ENCODE assay signal across 8 mouse cellular contexts in the genomic region with DNA sequence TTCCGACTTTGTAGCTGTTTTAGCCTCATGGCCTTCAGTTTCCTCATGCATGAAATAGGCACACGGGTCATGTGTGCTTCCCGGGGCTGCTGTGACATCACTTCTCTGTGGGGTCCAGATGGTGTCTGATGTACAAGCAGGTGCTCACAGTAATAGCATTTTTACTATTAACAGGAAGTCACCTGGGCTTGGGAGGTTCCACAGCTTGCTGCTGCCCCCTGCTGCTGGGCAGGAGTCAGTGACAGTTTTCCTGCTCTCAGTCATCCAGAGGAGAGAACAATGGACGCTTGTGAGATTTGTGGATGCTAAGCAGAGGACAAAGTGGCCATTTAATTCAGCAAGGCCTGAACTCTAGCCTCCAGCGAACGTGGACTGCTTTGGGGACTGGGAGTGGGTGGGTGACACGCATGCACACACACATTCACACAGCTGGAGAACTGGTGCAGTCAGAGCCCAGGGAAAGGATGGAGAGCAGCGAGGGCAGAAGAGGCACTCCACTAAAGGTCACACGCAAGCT. TPM values are rescaled to one million over a fixed set of nuclear protein-coding genes. Genes with fewer than 3 reads are reported as not detected.
A peak's percentile ranks its signal among the peaks of the same experiment; 100 is the strongest.
DNase-seq lines count a peak whose midpoint lies in the region; ATAC-seq and TF ChIP-seq lines count a peak whose summit lies in the region.

No protein-coding gene starts in this region.

- H3K9ac ChIP-seq in kidney, embryonic 15.5 days = no peak overlapping the region
- H3K9ac ChIP-seq in limb, embryonic 13.5 days = 0 out of 2 replicates have a peak overlapping the region, but pooled peaks have one; percentile 5
- H3K9ac ChIP-seq in midbrain, postnatal 0 days (replicated peaks; ENCODE audit: low read length, poor library complexity, severe bottlenecking) = 0 out of 2 replicates have a peak overlapping the region, but pooled peaks have one; percentile 24

- 38% methylated on average over 9 of the region's 9 CpGs for WGBS in kidney, embryonic 15.5 days
- WGBS in limb, embryonic 13.5 days = 39% methylated on average over 9 of the region's 9 CpGs
- 36% methylated on average over 9 of the region's 9 CpGs for WGBS in midbrain, postnatal 0 days

- no peaks in the 10 kb centered on the region for H3K27me3 ChIP-seq in kidney, embryonic 15.5 days
- H3K27me3 ChIP-seq in limb, embryonic 13.5 days = no peaks in the 10 kb centered on the region
- H3K27me3 ChIP-seq in midbrain, postnatal 0 days (ENCODE audit: insufficient read depth, low read length) = no peaks in the 10 kb centered on the region

- peak; percentile 56 for ATAC-seq in common myeloid progenitor, adult 5-6 weeks (replicated peaks; ENCODE audit: low read depth, poor library complexity, severe bottlenecking)
- peak; percentile 52 for ATAC-seq in kidney, embryonic 15.5 days (replicated peaks; ENCODE audit: low FRiP score)
- ATAC-seq in limb, embryonic 13.5 days (ENCODE audit: low FRiP score, low read depth) = peak; percentile 60
- peak; percentile 79 for ATAC-seq in midbrain, postnatal 0 days (ENCODE audit: low FRiP score)

- peak; percentile 96 for TF ChIP-seq CTCF in midbrain, postnatal 0 days (IDR thresholded peaks at IDR 0.05)

- peaks cover 9% of the 10 kb centered on the region; the same call in 1 of the 2 replicates for H3K4me1 ChIP-seq in kidney, embryonic 15.5 days
- peaks cover 28% of the 10 kb centered on the region for H3K4me1 ChIP-seq in limb, embryonic 13.5 days
- no peaks in the 10 kb centered on the region for H3K4me1 ChIP-seq in midbrain, postnatal 0 days (ENCODE audit: insufficient read depth, low read length)

- H3K36me3 ChIP-seq in kidney, embryonic 15.5 days = peaks cover 50% of the 10 kb centered on the region
- peaks cover 48% of the 10 kb centered on the region for H3K36me3 ChIP-seq in limb, embryonic 13.5 days
- peaks cover 41% of the 10 kb centered on the region for H3K36me3 ChIP-seq in midbrain, postnatal 0 days (ENCODE audit: insufficient read depth, low read length)

- H3K9me3 ChIP-seq in kidney, embryonic 15.5 days (replicated peaks) = no peaks in the 10 kb centered on the region
- H3K9me3 ChIP-seq in limb, embryonic 13.5 days = no peaks in the 10 kb centered on the region
- no peaks in the 10 kb centered on the region for H3K9me3 ChIP-seq in midbrain, postnatal 0 days (ENCODE audit: low read length)

- DNase-seq in urinary bladder, postnatal 14 days (ENCODE audit: low spot score) = peak; percentile 58
- no peak for DNase-seq in urinary bladder, postnatal 10 days (ENCODE audit: low spot score)
- peak; percentile 38 for DNase-seq in gastrocnemius, postnatal 14 days
- DNase-seq in midbrain, postnatal 0 days (ENCODE audit: low spot score) = peak; percentile 77
- peak; percentile 82 to 85 for DNase-seq in spleen, postnatal 36 days (ENCODE audit: low spot score in 2 of 2)

- intact Hi-C loops in gastrocnemius, postnatal 14 days (cut with DNase I; ENCODE audit: low total_unique reads) = no loop called here

- no peak overlapping the region for H3K4me3 ChIP-seq in kidney, embryonic 15.5 days (replicated peaks)
- H3K4me3 ChIP-seq in limb, embryonic 13.5 days = no peak overlapping the region
- H3K4me3 ChIP-seq in midbrain, postnatal 0 days (ENCODE audit: low read depth, low read length) = no peak overlapping the region

- H3K27ac ChIP-seq in kidney, embryonic 15.5 days = peak overlapping the region; percentile 45; the same call in 1 of the 2 replicates
- H3K27ac ChIP-seq in limb, embryonic 13.5 days = peak overlapping the region; percentile 55
- peak overlapping the region; percentile 63; the same call in 1 of the 2 replicates for H3K27ac ChIP-seq in midbrain, postnatal 0 days (ENCODE audit: low read depth, low read length)

- no peak overlapping the region for H3K4me2 ChIP-seq in kidney, embryonic 15.5 days
- no peak overlapping the region for H3K4me2 ChIP-seq in limb, embryonic 13.5 days (replicated peaks)
- H3K4me2 ChIP-seq in midbrain, postnatal 0 days (ENCODE audit: low read depth, low read length, poor library complexity, severe bottlenecking) = no peak overlapping the region

RNA-seq across cellular contexts. Expression of gene Il21r, which starts 35.7 kb away (rescaled TPM):
- 3.3 TPM in 2 replicates for total RNA-seq in common myeloid progenitor, adult 5-6 weeks (2017)
- total RNA-seq in gastrocnemius, postnatal 14 days (2021) = under 1 TPM; 0.09 to 0.10 TPM
- 0.24 and 0.31 TPM in 2 replicates for polyA plus RNA-seq in kidney, embryonic 15.5 days (2015; fragmentation: Nextera tagmentation; extraction: Ambion mirVana)
- 0.49 and 0.55 TPM in 2 replicates for polyA plus RNA-seq in limb, embryonic 13.5 days (2015; fragmentation: Nextera tagmentation; extraction: Ambion mirVana)
- 0.44 and 0.61 TPM in 2 replicates for total RNA-seq in midbrain, postnatal 0 days (2014; rRNA removed)
- 0.21 and 0.44 TPM in 2 replicates for polyA plus RNA-seq in midbrain, postnatal 0 days (2015; fragmentation: Nextera tagmentation; extraction: Ambion mirVana)
